Mouse (Mus musculus) lung, adult 2 months (tissue): Measurements from ENCODE around the gene Rbm48. TPM values are rescaled to one million over a fixed set of nuclear protein-coding genes. Genes with fewer than 3 reads are reported as not detected.

ENCODE experiments used
- DNase-seq: peaks from one replicate; pipeline ENCODE4 v3.0.0; 2022
- H3K4me1 ChIP-seq: fragments of 200-500 bp; 2 replicates; pipeline ENCODE4 v1.6.1; 2011; ENCODE audit warnings: low read length; ENCODE audit not compliant: control insufficient read depth, insufficient read depth
- H3K4me3 ChIP-seq: fragments of 200-500 bp; replicated peaks from 2 replicates; pipeline ENCODE3; 2011; ENCODE audit warnings: low read depth, mild to moderate bottlenecking, control low read depth, low read length; ENCODE audit errors: extremely low read depth
- CTCF ChIP-seq: fragments of 200-500 bp; IDR thresholded peaks from 2 replicates; pipeline ENCODE4 v1.5.1; 2011; ENCODE audit warnings: mild to moderate bottlenecking, low read length, control low read depth; ENCODE audit not compliant: insufficient read depth
- POLR2A ChIP-seq: fragments of 200-500 bp; IDR thresholded peaks from 2 replicates; pipeline ENCODE4 v1.6.1; 2011; ENCODE audit warnings: low read depth, mild to moderate bottlenecking, control low read depth, low read length, borderline replicate concordance; ENCODE audit errors: extremely low read depth
- WGBS: fragments of 180-500 bp; shearing (Covaris S2); methylation state at CpG from one replicate; pipeline ENCODE4 v1.1.7; 2018; 5-methylcytosine and 5-hydroxymethylcytosine counted together
- polyA plus RNA-seq: library from polyadenylated mRNA; depleted of rRNA; stranded (reverse); fragments of >200 nt; gene quantifications from 2 replicates; pipeline ENCODE4 v1.2.3, GENCODE M21; 2012; rRNA removed

Rbm48 gene
- polyA plus RNA-seq, 1 experiment, result 3.7 TPM

- no peak for DNase-seq
- Histone ChIP-seq H3K4me3 (no peak overlapping the region), H3K4me1 (no peaks in the 10 kb centered on the region; the same call in 1 of the 2 replicates)
- TF ChIP-seq CTCF, result no peak
- WGBS, result 60% methylated on average over 2 of the region's 2 CpGs
Measured at GRCm38 (mm10) chr5:3554198-3554597, 42.2 kb downstream of the Rbm48 start.

GRCm38 (mm10) chr5:3551481-3551880 is 44.9 kb downstream of the Rbm48 start:
- no peaks in the 10 kb centered on the region; the same call in 1 of the 2 replicates for H3K4me1 ChIP-seq
- no peak for TF ChIP-seq POLR2A
- no peak for TF ChIP-seq CTCF
- DNase-seq, result no peak
- 83% methylated on average over 1 of the region's 1 CpGs for WGBS
- no peak overlapping the region for H3K4me3 ChIP-seq

- WGBS, result 67% methylated on average over 1 of the region's 1 CpGs
- no peak for TF ChIP-seq CTCF
- TF ChIP-seq POLR2A, result no peak
- Histone ChIP-seq H3K4me1 (peaks cover 5% of the 10 kb centered on the region), H3K4me3 (no peak overlapping the region)
- no peak for DNase-seq
Measured at GRCm38 (mm10) chr5:3546226-3546625, 50.2 kb downstream of the Rbm48 start.

- TF ChIP-seq POLR2A, result no peak
- TF ChIP-seq CTCF, result no peak
- peak overlapping the region; percentile 95 for H3K4me3 ChIP-seq
- H3K4me1 ChIP-seq, result peaks cover 5% of the 10 kb centered on the region
- DNase-seq, result no peak
- 4% methylated on average over 7 of the region's 7 CpGs for WGBS
Measured at GRCm38 (mm10) chr5:3544480-3544769, 52.0 kb downstream of the Rbm48 start.

- under 1% methylated on average over 80 of the region's 80 CpGs for WGBS
- peak; percentile 98 for DNase-seq
- TF ChIP-seq CTCF (peak; percentile 57), POLR2A (peak; percentile 56; the same call in 1 of the 2 replicates)
Measured at GRCm38 (mm10) chr5:3543629-3544479, 52.5 kb downstream of the Rbm48 start, which contains the start of gene Fam133b. Fam133b (plus strand) TSS chr5:3543833.

DNA sequence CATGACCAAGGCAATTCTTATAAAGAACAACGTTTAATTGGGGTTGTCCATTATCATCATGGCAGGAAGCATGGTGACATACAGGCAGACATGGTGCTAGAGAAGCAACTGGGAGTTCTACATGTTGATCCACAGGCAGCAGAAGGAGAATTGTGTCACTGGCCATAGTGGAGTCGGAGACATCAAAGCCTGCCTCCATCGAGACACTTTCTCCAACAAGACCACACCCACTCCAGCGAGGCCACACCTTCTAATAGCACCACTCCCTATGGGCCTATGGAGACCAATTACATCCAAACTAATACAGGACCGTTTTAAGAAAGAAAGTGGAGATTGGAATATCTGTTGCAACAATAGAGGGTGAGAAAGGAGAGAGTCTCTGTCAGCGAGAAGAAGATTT is 54.5 kb downstream of the Rbm48 start:
- 69% methylated on average over 6 of the region's 6 CpGs for WGBS
- TF ChIP-seq CTCF (no peak), POLR2A (no peak)
- Histone ChIP-seq H3K4me1 (peaks cover 5% of the 10 kb centered on the region), H3K4me3 (no peak overlapping the region)
- no peak for DNase-seq

More at GRCm38 (mm10) chr5:3543629-3544479, 52.5 kb downstream of the Rbm48 start, which contains the start of gene Fam133b:
- Histone ChIP-seq H3K4me1 (peaks cover 5% of the 10 kb centered on the region), H3K4me3 (peak within 1 kb of the TSS; percentile 95)

DNA sequence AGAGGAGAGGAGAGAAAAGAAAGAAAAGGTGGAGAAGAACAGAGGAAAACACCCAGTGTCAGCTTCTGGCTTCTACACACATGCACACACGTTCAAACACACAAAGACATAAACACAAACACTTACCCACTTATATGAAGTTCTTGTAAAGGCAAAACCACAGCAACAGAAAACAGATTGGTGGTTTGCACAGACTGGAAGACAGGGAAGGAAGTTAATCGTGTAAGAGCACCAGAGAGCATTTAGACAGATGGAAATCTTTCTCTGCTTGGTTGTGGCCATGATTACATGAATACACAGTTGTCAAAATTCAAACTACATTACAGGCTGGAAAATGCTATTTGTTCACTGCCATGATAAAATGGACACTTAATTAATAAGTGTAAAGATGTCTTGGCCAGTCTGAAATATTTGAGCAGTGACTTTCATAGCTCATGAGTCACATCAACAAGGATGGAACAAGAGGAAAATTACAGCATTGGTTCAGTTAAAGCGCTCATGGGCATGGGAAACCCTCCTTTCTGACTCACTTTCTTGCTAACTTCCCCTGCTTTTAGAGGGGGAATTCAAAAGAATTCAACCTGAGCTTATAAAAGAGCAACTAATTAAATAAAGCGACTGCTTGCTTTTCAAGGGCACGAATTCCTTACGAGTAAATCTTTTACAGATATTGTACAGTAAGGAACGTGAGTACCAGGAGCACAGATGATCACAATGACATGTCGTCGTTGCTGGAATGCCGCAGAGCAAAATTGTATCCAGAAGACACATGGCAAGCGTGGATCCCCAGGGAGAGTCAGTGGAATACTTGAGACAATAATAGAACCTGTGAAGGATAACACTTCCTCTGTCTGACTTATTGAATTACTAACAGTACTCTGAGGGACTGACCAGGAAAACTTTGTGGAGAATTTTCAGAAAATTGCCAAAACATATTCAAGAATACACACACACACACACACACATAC is 57.6 kb downstream of the Rbm48 start:
- WGBS, result 47% methylated on average over 11 of the region's 11 CpGs
- H3K4me3 ChIP-seq, result no peak overlapping the region
- TF ChIP-seq CTCF, result no peak
- no peak for TF ChIP-seq POLR2A
- no peak for DNase-seq
- H3K4me1 ChIP-seq, result no peaks in the 10 kb centered on the region

GRCm38 (mm10) chr5:3536592-3537212 is 59.7 kb downstream of the Rbm48 start:
- no peak overlapping the region for H3K4me3 ChIP-seq
- DNase-seq, result no peak
- no peaks in the 10 kb centered on the region for H3K4me1 ChIP-seq
- no peak for TF ChIP-seq POLR2A
- no peak for TF ChIP-seq CTCF
- WGBS, result 66% methylated on average over 3 of the region's 3 CpGs

Other genes with a start within 250 kb of the Rbm48 start
- gene Fam133b, start 52.8 kb downstream of the Rbm48 start, polyA plus RNA-seq, result 4.7 and 6.4 TPM in 2 replicates
- gene 1700109H08Rik, start 25.0 kb downstream of the Rbm48 start, polyA plus RNA-seq, result 1.7 and 2.0 TPM in 2 replicates
- gene Pex1, start 519 bp downstream of the Rbm48 start, polyA plus RNA-seq, result 3.8 and 7.1 TPM in 2 replicates
- not detected in 2 replicates for gene Tmbim7, start 54.6 kb upstream of the Rbm48 start, polyA plus RNA-seq
- gene Gatad1, start 60.6 kb upstream of the Rbm48 start, polyA plus RNA-seq, result 36.1 and 39.0 TPM in 2 replicates
- 6.5 and 7.9 TPM in 2 replicates for gene Ankib1, start 206.3 kb upstream of the Rbm48 start, polyA plus RNA-seq
- gene Krit1, start 206.6 kb upstream of the Rbm48 start, polyA plus RNA-seq, result 5.9 and 10.3 TPM in 2 replicates
- 0.04 and 0.07 TPM in 2 replicates for gene Lrrd1, start 248.6 kb upstream of the Rbm48 start, polyA plus RNA-seq